Mouse (Mus musculus): ENCODE data around the gene Rabggta.
A peak's percentile ranks its signal among the peaks of the same experiment; 100 is the strongest.

The Rabggta gene

DNA sequence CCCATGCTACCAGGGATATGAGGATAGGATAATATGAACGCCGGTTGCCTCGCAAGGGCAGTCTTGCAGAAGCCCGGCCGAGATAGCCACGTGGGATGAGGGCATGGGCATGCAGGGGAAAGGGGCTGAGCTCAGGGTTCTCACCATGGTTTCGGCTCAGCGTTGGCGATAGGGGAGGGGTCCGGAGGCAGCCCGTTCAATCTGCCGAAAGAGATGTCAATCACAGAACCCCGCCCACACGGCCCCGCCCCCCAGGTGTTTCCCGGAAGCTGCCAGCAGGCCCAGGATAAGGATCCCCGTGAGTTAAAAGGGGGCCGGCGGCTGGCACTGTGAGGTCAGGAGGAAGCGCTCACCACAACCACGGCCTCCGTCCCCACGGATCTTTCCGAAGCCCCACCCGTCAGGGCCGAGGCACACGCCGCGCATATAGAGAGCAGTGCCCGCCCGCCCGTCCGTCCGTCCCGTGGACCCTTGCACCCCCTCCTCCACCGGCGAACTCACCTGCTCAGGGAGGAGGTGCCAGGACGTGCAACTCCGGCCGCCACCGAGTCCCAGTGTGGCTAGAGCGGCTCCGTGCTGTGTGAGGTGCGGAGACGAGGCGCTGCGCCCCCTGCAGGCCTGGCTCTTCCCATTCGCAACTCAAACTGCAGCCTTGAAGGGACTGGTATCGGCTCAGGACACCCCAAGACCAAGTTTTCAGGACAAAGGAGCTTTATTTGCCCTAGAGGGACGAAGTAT is at the start of gene Rabggta:
Gene Rabggta (minus strand): TSS at position 564 of the 738 bp plus-strand sequence.
- DNase-seq (ENCODE audit: low spot score in 2 of 2) = peak; percentile 93 to 94

DNA sequence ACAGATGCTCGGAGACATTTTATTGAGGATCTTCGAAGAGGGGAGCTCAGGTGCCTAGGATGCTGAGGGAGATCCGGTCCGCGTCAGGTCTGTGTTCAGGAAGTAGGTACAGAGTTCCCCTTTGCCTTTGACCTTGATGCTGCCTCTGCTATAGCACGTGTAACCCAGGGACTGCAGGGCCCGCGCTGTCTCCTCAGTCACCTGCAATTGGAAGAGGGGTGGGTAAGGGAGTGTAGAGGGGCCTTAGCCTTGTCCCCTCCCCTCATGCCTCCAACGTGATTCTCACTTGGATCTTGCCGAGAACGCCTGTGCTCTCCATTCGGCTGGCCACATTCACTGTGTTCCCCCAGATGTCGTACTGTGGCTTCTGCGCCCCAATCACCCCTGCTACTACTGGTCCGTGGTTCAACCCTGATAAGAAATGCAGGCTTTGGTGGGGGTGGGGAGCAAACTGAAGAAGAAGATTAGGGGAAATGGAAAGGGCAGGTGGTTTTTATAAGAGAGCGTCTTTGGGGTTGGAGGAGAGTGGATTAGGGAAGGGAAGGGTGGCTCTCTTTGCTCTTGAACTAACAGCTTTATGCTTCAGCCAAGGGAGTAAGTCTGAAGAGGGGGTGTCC is 47.1 kb upstream of the Rabggta start:
- no peak for DNase-seq (ENCODE audit: low spot score in 2 of 2)

DNA sequence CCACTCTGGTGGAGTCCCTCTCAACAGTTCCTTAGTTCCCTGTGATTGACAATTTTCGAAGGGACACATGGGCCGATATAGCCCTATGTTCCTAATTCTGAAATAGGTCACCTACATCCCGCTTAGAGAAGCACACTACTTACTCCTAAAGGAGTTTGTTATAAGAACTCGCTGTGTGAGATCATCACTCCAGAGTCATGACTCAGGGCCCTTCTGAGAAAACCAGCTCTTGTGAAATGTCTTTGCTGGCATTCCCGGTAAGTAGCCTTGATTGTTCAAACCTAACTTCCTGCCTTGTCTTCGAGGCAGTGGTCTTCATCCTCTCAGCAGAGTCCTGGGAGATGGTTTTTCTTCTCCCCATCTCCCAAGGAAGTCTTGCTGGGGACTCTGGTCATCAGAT is 46.5 kb upstream of the Rabggta start:
- DNase-seq (ENCODE audit: low spot score in 2 of 2) = no peak

DNA sequence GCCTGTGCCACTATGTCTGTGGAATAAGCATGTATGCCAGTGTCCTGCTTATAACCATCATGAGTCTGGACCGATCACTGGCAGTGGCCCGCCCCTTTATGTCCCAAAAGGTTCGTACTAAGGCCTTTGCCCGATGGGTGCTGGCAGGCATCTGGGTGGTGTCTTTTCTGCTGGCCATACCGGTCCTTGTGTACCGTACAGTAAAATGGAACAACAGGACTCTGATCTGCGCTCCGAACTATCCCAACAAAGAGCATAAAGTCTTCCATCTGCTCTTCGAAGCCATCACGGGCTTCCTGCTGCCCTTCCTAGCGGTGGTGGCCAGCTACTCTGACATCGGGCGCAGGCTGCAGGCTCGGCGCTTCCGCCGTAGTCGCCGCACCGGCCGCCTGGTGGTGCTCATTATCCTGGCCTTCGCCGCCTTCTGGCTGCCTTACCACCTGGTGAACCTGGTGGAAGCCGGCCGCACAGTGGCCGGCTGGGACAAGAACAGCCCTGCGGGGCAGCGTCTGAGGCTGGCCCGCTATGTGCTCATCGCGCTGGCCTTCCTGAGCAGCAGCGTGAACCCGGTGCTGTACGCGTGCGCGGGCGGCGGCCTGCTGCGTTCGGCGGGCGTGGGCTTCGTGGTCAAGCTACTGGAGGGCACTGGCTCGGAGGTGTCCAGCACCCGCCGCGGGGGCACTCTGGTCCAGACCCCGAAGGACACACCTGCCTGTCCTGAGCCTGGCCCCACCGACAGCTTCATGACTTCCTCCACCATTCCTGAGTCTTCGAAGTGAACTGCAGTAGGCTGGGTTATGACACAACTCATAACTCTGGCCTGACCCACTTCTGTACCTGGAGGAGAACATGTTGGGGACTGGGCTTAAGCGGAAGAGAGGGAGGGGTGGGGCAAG is 45.7 kb upstream of the Rabggta start:
- DNase-seq (ENCODE audit: low spot score in 2 of 2) = no peak

DNA sequence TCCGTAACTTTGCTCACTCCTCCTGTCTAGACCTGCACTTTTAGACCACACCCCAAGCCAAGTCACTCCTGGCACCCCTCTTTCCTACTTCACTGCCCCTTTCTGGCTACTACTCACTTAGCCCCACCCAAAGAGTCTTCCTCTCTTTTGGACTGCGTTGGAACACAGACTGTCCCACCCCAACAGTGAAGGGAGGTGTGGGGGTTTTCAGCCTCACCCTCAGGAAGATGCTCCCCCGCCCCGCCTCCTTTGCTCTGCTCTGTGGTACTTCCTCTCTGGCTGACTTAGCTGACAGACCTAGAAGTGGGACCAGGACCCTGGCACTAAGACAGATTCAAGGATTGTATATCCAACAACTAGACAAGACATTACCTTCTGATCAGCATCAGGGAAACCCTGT is 43.6 kb upstream of the Rabggta start, which contains the start of gene Ltb4r1:
Gene Ltb4r1 (plus strand): TSS at position 267 of the 400 bp plus-strand sequence.
- DNase-seq (ENCODE audit: low spot score in 2 of 2) = no peak

DNA sequence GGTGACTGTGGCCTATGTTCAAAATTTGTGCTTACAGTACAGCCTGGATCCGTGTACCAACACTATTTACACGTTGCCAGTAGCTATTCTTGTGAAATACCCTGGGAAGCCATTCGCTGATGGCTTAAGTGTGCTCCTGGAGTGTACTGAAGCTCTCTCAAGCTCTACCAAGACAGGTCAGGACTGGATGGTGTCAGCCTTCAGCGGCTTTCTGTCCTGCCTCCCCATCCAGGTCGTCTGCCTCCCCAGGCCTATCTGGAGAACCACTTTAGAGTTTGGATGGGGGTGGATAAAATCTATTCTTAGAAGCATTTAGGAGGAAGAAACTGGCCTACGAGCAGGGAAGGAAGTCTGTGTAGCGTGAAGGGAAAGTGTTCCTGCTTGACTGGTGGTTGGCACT is 41.1 kb upstream of the Rabggta start:
- DNase-seq (ENCODE audit: low spot score in 2 of 2) = no peak

DNA sequence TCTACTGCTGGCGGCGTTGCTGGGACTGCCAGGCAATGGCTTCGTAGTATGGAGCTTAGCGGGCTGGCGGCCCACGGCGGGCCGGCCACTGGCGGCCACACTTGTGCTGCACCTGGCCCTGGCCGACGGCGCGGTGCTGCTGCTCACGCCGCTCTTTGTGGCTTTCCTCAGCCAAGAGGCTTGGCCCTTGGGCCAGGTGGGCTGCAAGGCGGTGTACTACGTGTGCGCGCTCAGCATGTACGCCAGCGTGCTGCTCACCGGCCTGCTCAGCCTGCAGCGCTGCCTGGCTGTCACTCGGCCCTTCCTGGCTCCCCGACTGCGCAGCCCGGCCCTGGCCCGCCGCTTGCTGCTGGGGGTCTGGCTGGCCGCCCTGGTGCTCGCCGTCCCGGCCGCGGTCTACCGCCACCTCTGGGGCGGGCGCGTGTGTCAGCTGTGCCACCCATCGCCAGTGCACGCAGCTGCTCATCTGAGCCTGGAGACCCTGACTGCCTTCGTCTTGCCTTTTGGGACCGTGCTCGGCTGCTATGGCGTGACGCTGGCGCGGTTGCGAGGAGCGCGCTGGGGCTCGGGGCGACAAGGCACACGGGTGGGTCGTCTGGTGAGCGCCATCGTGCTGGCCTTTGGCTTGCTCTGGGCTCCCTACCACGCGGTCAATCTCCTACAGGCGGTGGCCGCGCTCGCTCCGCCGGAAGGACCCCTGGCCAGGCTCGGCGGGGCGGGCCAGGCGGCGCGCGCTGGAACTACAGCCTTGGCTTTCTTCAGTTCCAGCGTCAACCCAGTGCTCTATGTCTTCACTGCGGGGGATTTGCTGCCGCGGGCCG is 40.1 kb upstream of the Rabggta start:
- DNase-seq (ENCODE audit: low spot score in 2 of 2) = no peak

DNA sequence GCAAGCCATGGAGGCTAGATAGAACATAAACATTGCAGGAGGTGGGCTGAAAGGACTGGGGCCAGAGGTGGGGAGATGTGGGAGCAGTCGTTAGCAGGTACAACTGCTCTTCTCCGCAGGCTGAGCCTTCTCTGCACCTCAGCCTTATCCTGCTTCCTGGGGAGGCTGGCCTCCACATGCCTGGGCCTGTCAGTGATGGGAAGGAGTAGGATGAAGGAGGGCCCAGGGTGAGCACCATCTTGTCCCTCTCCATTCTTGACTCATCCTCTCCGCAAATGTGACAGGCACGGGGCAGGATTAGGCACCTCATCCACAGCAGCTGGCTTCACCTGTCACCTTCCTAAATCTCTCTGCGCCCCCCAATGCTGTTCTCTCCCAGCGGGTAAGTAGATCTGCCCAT is 39.1 kb upstream of the Rabggta start, which contains the start of gene Ltb4r2:
Gene Ltb4r2 (plus strand): TSS at position 266 of the 400 bp plus-strand sequence.
- no peak for DNase-seq (ENCODE audit: low spot score in 2 of 2)

DNA sequence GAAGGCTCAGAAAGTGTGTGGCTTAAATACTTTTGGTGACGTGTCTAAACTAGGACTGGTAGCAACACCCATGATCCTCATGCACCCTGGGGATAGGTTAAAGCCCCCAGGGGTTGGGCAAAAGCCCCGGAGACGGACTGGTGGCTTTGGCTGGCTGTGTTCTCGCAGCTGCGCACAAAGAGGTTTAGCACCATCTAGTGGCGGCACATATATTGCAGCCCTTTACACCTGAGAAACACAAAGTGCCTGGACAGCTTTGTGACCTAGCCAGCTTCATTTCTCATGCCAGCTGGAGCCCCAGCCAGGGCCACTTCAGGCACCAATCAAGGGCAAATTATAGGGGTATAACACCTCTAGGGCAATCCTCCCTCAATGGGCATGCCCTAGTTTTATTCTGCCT is 38.1 kb upstream of the Rabggta start:
- peak; percentile 69 to 76 for DNase-seq (ENCODE audit: low spot score in 2 of 2)

DNA sequence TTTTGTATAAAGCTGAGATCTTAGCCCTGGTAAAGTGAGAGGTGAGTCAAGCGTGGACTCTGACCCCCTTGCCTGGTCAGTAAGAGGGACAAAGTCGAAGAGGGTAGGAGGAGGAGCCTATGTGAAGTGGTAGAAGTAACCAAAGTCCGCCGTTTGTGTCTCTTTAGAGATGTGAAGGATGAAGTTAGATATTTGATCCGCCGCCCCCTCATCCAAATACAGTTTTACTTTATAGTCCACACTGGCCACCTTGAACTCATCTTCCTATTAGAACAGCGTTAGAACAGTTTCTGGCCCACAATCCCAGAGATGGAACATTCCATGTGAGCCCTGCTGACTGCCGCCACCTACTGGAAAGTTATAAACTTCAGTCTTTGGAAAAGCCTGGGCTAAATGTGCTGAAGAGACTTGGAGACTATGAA is 36.3 kb upstream of the Rabggta start, which contains the start of gene Cideb:
Gene Cideb (minus strand): TSS at position 96 of the 422 bp plus-strand sequence.
- no peak for DNase-seq (ENCODE audit: low spot score in 2 of 2)

DNA sequence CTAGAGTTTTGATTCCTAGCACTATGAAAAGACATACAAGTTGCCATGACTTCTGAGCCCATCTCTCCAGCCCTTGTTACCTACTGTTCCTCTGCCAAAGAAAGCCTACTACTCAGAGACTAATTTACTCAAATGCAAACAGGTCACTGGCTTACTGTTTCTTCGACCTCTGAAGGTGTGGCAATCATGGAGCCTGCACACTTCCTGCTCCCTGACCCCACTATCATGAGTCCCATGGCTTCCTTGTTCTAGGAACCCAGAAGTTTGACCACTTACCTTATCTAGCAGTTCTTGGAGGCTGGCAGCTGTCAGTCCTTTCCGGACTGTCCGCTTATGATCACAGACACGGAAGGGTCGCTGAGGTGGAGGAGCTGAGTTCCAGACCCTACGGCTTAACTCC is 35.5 kb upstream of the Rabggta start:
- no peak for DNase-seq (ENCODE audit: low spot score in 2 of 2)

DNA sequence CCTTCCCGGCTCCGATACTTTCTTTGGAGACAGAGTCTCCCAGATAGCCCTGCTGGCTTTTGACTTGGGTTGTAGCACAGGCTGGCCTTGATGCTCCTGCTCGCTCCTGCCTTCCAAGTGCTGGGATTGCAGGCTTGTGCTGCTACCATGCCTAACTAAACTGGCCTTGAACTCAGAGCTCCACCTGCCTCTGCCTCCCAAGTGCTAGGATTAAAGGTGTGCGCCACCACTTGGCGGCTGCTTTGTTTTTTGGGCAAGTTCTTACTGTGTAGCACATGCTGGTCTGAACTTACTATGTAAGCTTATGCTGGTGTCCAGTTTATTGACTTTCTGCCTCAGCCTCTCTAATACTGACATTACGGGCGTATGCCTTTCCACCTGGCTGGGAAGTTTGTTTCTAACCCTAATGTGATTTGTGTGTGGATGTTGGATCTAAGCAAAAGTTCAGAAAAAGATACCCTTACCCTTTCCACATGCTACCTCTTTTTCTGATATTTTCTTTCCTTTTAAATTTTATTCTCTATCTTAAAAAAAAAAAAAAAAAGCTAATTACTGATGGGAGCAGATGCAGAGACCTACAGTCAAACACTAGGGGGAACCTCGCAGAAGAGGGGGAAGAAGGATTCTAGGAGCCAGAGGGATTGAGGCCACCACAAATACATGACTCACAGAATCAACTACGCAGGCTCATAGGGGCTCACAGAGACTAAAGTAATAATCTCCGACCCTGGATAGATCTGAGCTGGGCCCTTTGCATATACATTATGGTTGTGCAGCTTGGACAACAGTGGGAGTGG is 25.2 kb upstream of the Rabggta start:
- DNase-seq (ENCODE audit: low spot score in 2 of 2) = no peak

DNA sequence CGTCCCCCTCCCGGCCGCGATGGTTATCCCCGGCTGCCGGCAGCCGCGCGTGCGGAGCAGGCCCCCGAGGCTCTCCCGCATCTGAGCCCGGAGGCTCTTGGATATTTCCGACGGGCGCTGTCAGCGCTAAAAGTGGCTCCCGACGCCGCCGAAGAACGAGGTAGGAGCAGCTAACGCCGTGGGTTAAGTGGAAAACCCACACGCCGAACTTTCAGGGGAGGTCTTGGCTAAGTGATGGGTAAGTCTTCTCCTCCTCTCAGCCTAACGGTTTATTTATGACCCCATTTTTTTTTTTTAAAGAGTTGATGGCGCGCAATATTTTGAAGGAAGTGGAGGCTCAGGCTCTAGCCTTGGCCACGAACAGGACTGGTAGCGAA is 23.8 kb upstream of the Rabggta start:
- DNase-seq (ENCODE audit: low spot score in 2 of 2) = no peak

DNA sequence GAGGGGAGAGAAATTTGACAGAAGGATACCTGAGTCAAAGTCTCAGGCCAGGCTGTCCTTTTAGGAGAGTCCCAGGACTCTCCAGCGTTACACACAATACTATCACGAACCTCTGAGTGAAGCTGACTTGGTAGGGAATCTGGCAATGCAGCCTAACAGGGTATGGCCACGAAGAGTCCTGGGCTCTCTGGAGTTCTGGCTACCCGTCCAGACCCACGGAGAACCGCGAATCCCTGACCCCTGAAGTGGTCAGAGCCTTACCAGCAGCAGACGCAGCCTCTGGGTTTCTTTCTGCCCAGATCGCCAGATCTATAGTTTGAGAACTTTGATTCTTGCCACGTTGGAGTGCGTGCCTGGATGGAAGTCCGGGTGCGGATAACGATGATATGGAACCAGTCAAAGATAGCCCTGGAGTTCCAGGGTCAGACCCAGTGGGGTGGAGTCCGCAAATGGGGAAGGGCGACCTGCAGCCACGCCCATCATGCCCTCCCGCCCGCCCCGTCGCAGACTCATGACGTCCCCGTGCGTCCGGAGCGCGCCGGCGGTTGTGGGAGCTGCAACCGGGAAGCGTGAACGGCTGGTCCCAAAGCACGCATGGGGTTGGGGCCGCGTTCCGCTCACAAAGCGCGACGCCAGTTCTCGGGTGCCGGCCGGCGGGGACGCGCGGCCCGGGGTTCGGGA is 23.3 kb upstream of the Rabggta start, which contains the start of the genes Dhrs1 and Nop9:
Gene Dhrs1 (minus strand): TSS at position 511 of the 681 bp plus-strand sequence.
Gene Nop9 (plus strand): TSS at position 514 of the 681 bp plus-strand sequence.
- peak; percentile 81 to 84 for DNase-seq (ENCODE audit: low spot score in 2 of 2)

DNA sequence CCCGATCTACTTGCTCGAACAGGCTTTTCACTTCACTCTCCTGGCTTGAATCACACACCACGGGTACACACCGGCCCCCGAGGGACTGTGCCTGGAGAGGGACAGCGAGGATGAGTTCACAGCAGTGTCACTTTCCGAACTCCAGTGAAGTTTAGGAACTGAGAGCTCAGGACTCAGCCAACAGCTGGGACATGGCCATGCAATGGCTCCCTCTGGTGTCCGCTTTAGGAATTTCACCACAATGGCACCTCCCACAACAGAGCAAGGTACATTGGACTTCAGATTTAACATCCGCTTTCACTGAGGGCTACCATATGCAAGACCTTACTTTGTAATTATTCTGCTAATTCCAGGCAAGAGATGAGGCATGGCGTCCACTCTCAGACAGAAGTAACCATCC is 21.6 kb upstream of the Rabggta start:
- peak; percentile 82 to 83 for DNase-seq (ENCODE audit: low spot score in 2 of 2)

DNA sequence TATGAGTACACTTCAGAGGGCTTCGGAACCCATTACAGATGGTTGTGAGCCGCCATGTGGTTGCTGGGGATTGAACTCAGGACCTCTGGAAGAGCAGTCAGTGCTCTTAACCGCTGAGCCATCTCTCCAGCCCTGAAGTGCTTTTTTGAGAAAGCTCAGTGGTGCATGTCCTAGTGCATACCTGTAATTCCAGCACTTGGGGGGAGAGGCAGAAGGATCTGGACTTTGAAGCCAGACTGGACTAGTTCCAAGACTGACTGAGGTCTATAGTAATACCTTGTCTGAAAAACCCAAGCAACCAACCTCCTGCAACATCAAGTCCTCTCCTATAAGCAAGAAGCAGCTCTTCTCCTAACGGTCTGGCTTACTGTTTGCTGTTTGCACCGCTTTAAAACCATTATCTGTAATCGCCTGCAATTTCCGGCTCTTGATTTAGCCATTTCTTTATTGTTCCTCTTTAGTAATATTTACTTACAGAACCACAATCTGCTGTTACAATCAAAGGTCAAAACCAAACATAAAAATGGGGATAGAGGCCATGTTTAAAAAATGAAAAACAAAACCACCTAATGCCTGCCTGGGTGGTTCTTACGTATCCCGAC is 15.1 kb upstream of the Rabggta start:
- DNase-seq (ENCODE audit: low spot score in 2 of 2) = no peak

DNA sequence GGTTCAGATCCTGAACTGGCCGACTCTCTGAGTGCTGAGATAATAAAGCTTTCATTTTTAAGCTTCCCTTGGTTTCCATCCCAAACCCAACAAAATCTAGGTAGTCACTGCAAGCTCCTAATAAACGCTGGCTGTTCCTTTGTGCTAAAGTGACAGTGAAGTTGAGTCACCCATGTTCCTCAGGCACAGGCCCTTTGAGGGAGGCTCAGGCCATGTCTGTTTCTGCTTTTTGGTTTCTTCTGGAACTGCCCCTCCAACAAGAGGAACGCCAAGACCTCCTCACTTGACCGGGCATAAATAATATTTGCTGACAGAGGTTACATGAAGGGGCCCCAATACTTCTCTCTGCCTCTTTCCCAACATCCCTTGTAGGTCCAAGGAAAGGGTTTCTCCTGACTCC is 13.7 kb upstream of the Rabggta start:
- DNase-seq (ENCODE audit: low spot score in 2 of 2) = no peak

DNA sequence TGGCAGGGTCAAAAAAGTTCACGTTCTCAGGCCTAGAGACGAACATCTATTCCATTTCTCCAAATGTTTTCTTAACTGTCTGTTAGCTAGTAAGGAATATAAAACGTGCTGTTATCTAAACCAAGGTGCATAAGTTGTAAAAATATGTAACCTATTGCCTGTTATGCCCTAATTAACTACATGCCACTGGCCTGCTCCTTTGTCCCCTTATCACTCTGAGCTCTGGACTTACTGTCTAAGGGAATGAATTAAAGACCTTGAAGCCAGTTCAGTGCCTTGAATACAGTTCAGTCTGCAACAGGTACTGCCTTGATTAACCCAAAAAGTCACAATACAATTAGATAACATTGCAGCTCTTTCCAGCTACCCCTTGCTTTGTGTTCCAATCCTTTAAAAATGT is 13.3 kb upstream of the Rabggta start:
- DNase-seq (ENCODE audit: low spot score in 2 of 2) = no peak

DNA sequence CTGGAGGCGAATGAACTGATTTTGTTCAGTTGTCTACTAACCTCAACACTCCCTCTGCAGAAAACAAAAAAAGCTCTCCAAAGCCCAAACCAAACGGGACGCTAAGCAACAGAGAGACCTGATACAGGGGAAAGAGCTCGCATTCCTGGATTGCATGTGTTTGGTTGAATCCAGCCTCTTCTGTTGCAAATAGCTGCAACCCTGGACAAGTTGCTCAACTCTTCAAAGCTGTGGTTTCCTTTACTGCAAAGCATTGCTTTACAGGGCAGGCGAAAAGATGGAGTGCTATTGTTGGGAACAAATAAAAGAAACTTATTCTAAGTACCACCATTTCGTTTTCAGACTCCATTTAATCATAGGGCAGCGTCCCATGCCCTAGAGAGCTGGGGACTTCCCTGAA is 12.8 kb upstream of the Rabggta start:
- DNase-seq (ENCODE audit: low spot score in 2 of 2) = no peak
